Mouse (Mus musculus) lung, embryonic 16.5 days (tissue): ENCODE measurements around the gene Dbil5. TPM values are rescaled to one million over a fixed set of nuclear protein-coding genes. Genes with fewer than 3 reads are reported as not detected.

Experiments used
- ATAC-seq: fragments of 200-750 bp; cut with Nextera tagmentation; 2 replicates; pipeline ENCODE4 v1.8.0; 2017; ENCODE audit warnings: low read depth, mild to moderate bottlenecking, moderate library complexity
- H3K27ac ChIP-seq: fragments of 300-500 bp; sonication (generic); 2 replicates; pipeline ENCODE4 v1.5.1; 2014; ENCODE audit warnings: mild to moderate bottlenecking, control low read depth, low read length
- H3K27me3 ChIP-seq: fragments of 300-500 bp; sonication (generic); 2 replicates; pipeline ENCODE4 v1.6.1; 2014; ENCODE audit warnings: low read depth, low read length, mixed read lengths; ENCODE audit not compliant: control insufficient read depth, insufficient read depth
- H3K36me3 ChIP-seq: fragments of 300-500 bp; sonication (generic); 2 replicates; pipeline ENCODE4 v1.6.1; 2014; ENCODE audit warnings: low read length; ENCODE audit not compliant: control insufficient read depth, insufficient read depth
- H3K4me1 ChIP-seq: fragments of 300-500 bp; sonication (generic); replicated peaks from 2 replicates; pipeline ENCODE4 v1.6.1; 2014; ENCODE audit warnings: low read length, mixed read lengths; ENCODE audit not compliant: control insufficient read depth, insufficient read depth
- H3K4me2 ChIP-seq: fragments of 300-500 bp; sonication (generic); 2 replicates; pipeline ENCODE4 v1.6.1; 2014; ENCODE audit warnings: low read depth, low read length, control low read depth
- H3K4me3 ChIP-seq: fragments of 300-500 bp; sonication (generic); 2 replicates; pipeline ENCODE4 v1.5.1; 2014; ENCODE audit warnings: mild to moderate bottlenecking, low read length, control low read depth
- H3K9ac ChIP-seq: fragments of 300-500 bp; sonication (generic); 2 replicates; pipeline ENCODE4 v1.6.1; 2014; ENCODE audit warnings: low read length, control low read depth
- H3K9me3 ChIP-seq: fragments of 300-500 bp; sonication (generic); 2 replicates; pipeline ENCODE4 v1.6.1; 2016; ENCODE audit warnings: low read length; ENCODE audit not compliant: control insufficient read depth
- WGBS: fragments of 180-500 bp; shearing (Covaris S2); extraction: QIAGEN DNeasy Blood & Tissue Kit; methylation state at CpG from one replicate; pipeline ENCODE4 v1.1.7; 2014; 5-methylcytosine and 5-hydroxymethylcytosine counted together
- polyA plus RNA-seq: library from polyadenylated mRNA; unstranded; fragments of >200 nt; fragmentation: Nextera tagmentation; extraction: Ambion mirVana; gene quantifications from 2 replicates; pipeline ENCODE4 v1.2.1, GENCODE M21; 2015

The Dbil5 gene
- 0.48 and 1.5 TPM in 2 replicates for polyA plus RNA-seq

GRCm38 (mm10) chr11:76217390-76217800 lies at the start of gene Dbil5, which contains the start of gene Gemin4:
Dbil5 (plus strand) TSS chr11:76217608.
Gemin4 (minus strand) TSS chr11:76217664.
- Histone ChIP-seq H3K4me3 (peak within 1 kb of the TSS; percentile 79), H3K4me2 (peak within 1 kb of the TSS; percentile 76), H3K36me3 (peaks cover 17% of the 10 kb centered on the region), H3K27ac (peak within 1 kb of the TSS; percentile 95), H3K4me1 (peaks cover 19% of the 10 kb centered on the region), H3K9ac (peak within 1 kb of the TSS; percentile 84), H3K9me3 (no peaks in the 10 kb centered on the region), H3K27me3 (no peaks in the 10 kb centered on the region)
- peak; percentile 98 for ATAC-seq
- WGBS, result under 1% methylated on average over 34 of the region's 35 CpGs

GRCm38 (mm10) chr11:76168976-76169375 lies 48.4 kb upstream of the Dbil5 start:
- 80% methylated on average over 3 of the region's 3 CpGs for WGBS
- no peaks in the 10 kb centered on the region for H3K27me3 ChIP-seq
- no peak overlapping the region for H3K9ac ChIP-seq
- no peak overlapping the region for H3K27ac ChIP-seq
- peaks cover 6% of the 10 kb centered on the region for H3K36me3 ChIP-seq
- ATAC-seq, result no peak
- no peak overlapping the region for H3K4me3 ChIP-seq
- no peak overlapping the region for H3K4me2 ChIP-seq
- peaks cover 5% of the 10 kb centered on the region for H3K4me1 ChIP-seq
- H3K9me3 ChIP-seq, result no peaks in the 10 kb centered on the region

GRCm38 (mm10) chr11:76170207-76170606 lies 47.2 kb upstream of the Dbil5 start:
- 63% methylated on average over 5 of the region's 5 CpGs for WGBS
- Histone ChIP-seq H3K27me3 (no peaks in the 10 kb centered on the region), H3K9ac (no peak overlapping the region), H3K4me3 (no peak overlapping the region), H3K9me3 (no peaks in the 10 kb centered on the region), H3K27ac (no peak overlapping the region), H3K4me2 (no peak overlapping the region), H3K36me3 (peaks cover 6% of the 10 kb centered on the region), H3K4me1 (peaks cover 5% of the 10 kb centered on the region)
- ATAC-seq, result no peak

- peak overlapping the region; percentile 78 for H3K4me3 ChIP-seq
- H3K27ac ChIP-seq, result peak overlapping the region; percentile 60
- H3K9ac ChIP-seq, result peak overlapping the region; percentile 84
- under 1% methylated on average over 28 of the region's 28 CpGs for WGBS
- ATAC-seq, result peak; percentile 81
- no peaks in the 10 kb centered on the region for H3K9me3 ChIP-seq
- peak overlapping the region; percentile 93 for H3K4me2 ChIP-seq
- no peaks in the 10 kb centered on the region for H3K27me3 ChIP-seq
- H3K36me3 ChIP-seq, result 0 out of 2 replicates have a peak, but pooled peaks cover 2% of the 10 kb centered on the region
- peaks cover 7% of the 10 kb centered on the region for H3K4me1 ChIP-seq
These were observed 38.5 kb upstream of the Dbil5 start for GRCm38 (mm10) chr11:76178726-76179494.

- Histone ChIP-seq H3K27me3 (no peaks in the 10 kb centered on the region), H3K4me2 (peak within 1 kb of the TSS; percentile 93), H3K9ac (peak within 1 kb of the TSS; percentile 84), H3K4me1 (peaks cover 7% of the 10 kb centered on the region), H3K27ac (peak within 1 kb of the TSS; percentile 60), H3K9me3 (no peaks in the 10 kb centered on the region), H3K36me3 (0 out of 2 replicates have a peak, but pooled peaks cover 2% of the 10 kb centered on the region), H3K4me3 (peak within 1 kb of the TSS; percentile 78)
- ATAC-seq, result peak; percentile 90
- under 1% methylated on average over 36 of the region's 37 CpGs for WGBS
These were observed 37.8 kb upstream of the Dbil5 start, which contains the start of the genes Vps53 and Fam57a for GRCm38 (mm10) chr11:76179495-76180145. Vps53 (minus strand) TSS chr11:76179647. Fam57a (plus strand) TSS chr11:76179671.

- Histone ChIP-seq H3K27me3 (no peaks in the 10 kb centered on the region), H3K36me3 (0 out of 2 replicates have a peak, but pooled peaks cover 2% of the 10 kb centered on the region), H3K9me3 (no peaks in the 10 kb centered on the region), H3K9ac (peak overlapping the region; percentile 84), H3K27ac (0 out of 2 replicates have a peak overlapping the region, but pooled peaks have one; percentile 36), H3K4me1 (peaks cover 7% of the 10 kb centered on the region), H3K4me2 (peak overlapping the region; percentile 93), H3K4me3 (peak overlapping the region; percentile 78)
- ATAC-seq, result no peak
- 12% methylated on average over 7 of the region's 7 CpGs for WGBS
These were observed 37.3 kb upstream of the Dbil5 start for GRCm38 (mm10) chr11:76180146-76180540.

- no peak overlapping the region for H3K4me2 ChIP-seq
- WGBS, result 62% methylated on average over 4 of the region's 4 CpGs
These were observed 33.7 kb upstream of the Dbil5 start for GRCm38 (mm10) chr11:76183745-76184144.

GRCm38 (mm10) chr11:76186908-76187307 lies 30.5 kb upstream of the Dbil5 start:
- Histone ChIP-seq H3K27me3 (no peaks in the 10 kb centered on the region), H3K9me3 (no peaks in the 10 kb centered on the region), H3K36me3 (no peaks in the 10 kb centered on the region), H3K27ac (no peak overlapping the region), H3K4me2 (no peak overlapping the region), H3K4me3 (no peak overlapping the region), H3K9ac (no peak overlapping the region), H3K4me1 (no peaks in the 10 kb centered on the region)
- no peak for ATAC-seq
- WGBS, result 81% methylated on average over 5 of the region's 6 CpGs

More at GRCm38 (mm10) chr11:76183745-76184144, 33.7 kb upstream of the Dbil5 start:
- no peaks in the 10 kb centered on the region for H3K27me3 ChIP-seq
- H3K4me3 ChIP-seq, result no peak overlapping the region
- ATAC-seq, result no peak
- peaks cover 2% of the 10 kb centered on the region for H3K4me1 ChIP-seq
- no peaks in the 10 kb centered on the region for H3K36me3 ChIP-seq
- H3K27ac ChIP-seq, result no peak overlapping the region
- no peak overlapping the region for H3K9ac ChIP-seq
- H3K9me3 ChIP-seq, result no peaks in the 10 kb centered on the region
